Mouse (Mus musculus) layer of hippocampus, adult 2 months (tissue): ENCODE measurements at regions not wholly inside any gene's neighbourhood (a gene's known extent, or its start where the extent isn't known, plus 50 kb on each side); places are given as distances from the start of the nearest gene placed in this dataset.

Source experiments
- DNase-seq, 2 experiments: peaks; one replicate each; pipeline ENCODE4 v3.0.0; 2022; ENCODE audit warnings: low spot score in 2 of 2
- H3K27ac ChIP-seq: fragments of 200-600 bp; 2 replicates; pipeline ENCODE4 v1.8.1; 2022
- H3K4me3 ChIP-seq: fragments of 200-600 bp; 2 replicates; pipeline ENCODE4 v1.8.1; 2022; ENCODE audit warnings: mild to moderate bottlenecking
- CTCF ChIP-seq: fragments of 200-600 bp; conservative IDR thresholded peaks from 2 replicates; pipeline ENCODE4 v1.8.1; 2022; ENCODE audit warnings: antibody characterized with exemption, mild to moderate bottlenecking, moderate library complexity

GRCm38 (mm10) chr1:16007809-16008208, 85.3 kb downstream of the 4930444P10Rik start:
- no peak for DNase-seq
- TF ChIP-seq CTCF = no peak
- no peak overlapping the region for H3K27ac ChIP-seq
- H3K4me3 ChIP-seq = no peak overlapping the region

- Histone ChIP-seq H3K4me3 (no peak overlapping the region), H3K27ac (no peak overlapping the region)
- DNase-seq = no peak
- TF ChIP-seq CTCF = peak; percentile 43
These were observed 86.2 kb downstream of the 4930444P10Rik start for GRCm38 (mm10) chr1:16006888-16007287.

GRCm38 (mm10) chr1:15997135-15997534, 96.0 kb downstream of the 4930444P10Rik start:
- no peak for TF ChIP-seq CTCF
- H3K4me3 ChIP-seq = no peak overlapping the region
- no peak for DNase-seq
- no peak overlapping the region for H3K27ac ChIP-seq

- no peak overlapping the region for H3K27ac ChIP-seq
- TF ChIP-seq CTCF = no peak
- no peak overlapping the region for H3K4me3 ChIP-seq
- DNase-seq = no peak
These were observed 96.8 kb downstream of the 4930444P10Rik start for GRCm38 (mm10) chr1:15996341-15996740.

- no peak overlapping the region for H3K27ac ChIP-seq
- no peak overlapping the region for H3K4me3 ChIP-seq
- peak; percentile 81 for TF ChIP-seq CTCF
- DNase-seq = peak; percentile 3 to 23
These were observed 99.3 kb downstream of the 4930444P10Rik start for GRCm38 (mm10) chr1:15993561-15994410.

GRCm38 (mm10) chr1:15990982-15991381, 102.1 kb downstream of the 4930444P10Rik start:
- no peak for TF ChIP-seq CTCF
- Histone ChIP-seq H3K4me3 (no peak overlapping the region), H3K27ac (no peak overlapping the region)
- no peak for DNase-seq

- TF ChIP-seq CTCF = no peak
- Histone ChIP-seq H3K27ac (no peak overlapping the region), H3K4me3 (no peak overlapping the region)
- no peak for DNase-seq
These were observed 107.5 kb downstream of the 4930444P10Rik start for GRCm38 (mm10) chr1:15985579-15985978.

GRCm38 (mm10) chr1:15979333-15979732, 113.8 kb downstream of the 4930444P10Rik start:
- Histone ChIP-seq H3K4me3 (no peak overlapping the region), H3K27ac (no peak overlapping the region)
- no peak for DNase-seq
- no peak for TF ChIP-seq CTCF

- DNase-seq = no peak
- no peak for TF ChIP-seq CTCF
- Histone ChIP-seq H3K27ac (no peak overlapping the region), H3K4me3 (no peak overlapping the region)
These were observed 133.5 kb downstream of the 4930444P10Rik start for GRCm38 (mm10) chr1:15959578-15959977.

- DNase-seq = no peak
- Histone ChIP-seq H3K27ac (no peak overlapping the region), H3K4me3 (no peak overlapping the region)
- TF ChIP-seq CTCF = no peak
These were observed 134.5 kb downstream of the 4930444P10Rik start for GRCm38 (mm10) chr1:15958661-15959060.

GRCm38 (mm10) chr1:15943662-15944061, 149.5 kb downstream of the 4930444P10Rik start:
- no peak for TF ChIP-seq CTCF
- no peak overlapping the region for H3K27ac ChIP-seq
- DNase-seq = peak; percentile 20 to 29
- H3K4me3 ChIP-seq = no peak overlapping the region

- H3K4me3 ChIP-seq = no peak overlapping the region
- no peak for DNase-seq
- no peak for TF ChIP-seq CTCF
- no peak overlapping the region for H3K27ac ChIP-seq
These were observed 150.1 kb downstream of the 4930444P10Rik start for GRCm38 (mm10) chr1:15943041-15943440.
